Mouse (Mus musculus): ENCODE measurements around the gene Cpe. TPM values are rescaled to one million over a fixed set of nuclear protein-coding genes. Genes with fewer than 3 reads are reported as not detected.
"Not testable (repeated sequence)": the region's sequence is repeated elsewhere in the genome, so short reads cannot be mapped to it uniquely, and the experiment has no call there.

The Cpe gene
- polyA plus RNA-seq, 2 experiments: 132 to 194 TPM

GRCm38 (mm10) chr8:64682501-64682900 is 10.4 kb downstream of the Cpe start:
- Histone ChIP-seq H3K4me3 (replicated peaks; ENCODE audit: low read length) (no peak overlapping the region), H3K36me3 (ENCODE audit: control insufficient read depth, insufficient read depth, low read length) (no peaks in the 10 kb centered on the region), H3K27me3 (ENCODE audit: control insufficient read depth, insufficient read depth, low read length) (no peaks in the 10 kb centered on the region), H3K4me2 (replicated peaks; ENCODE audit: low read depth, low read length, severe bottlenecking) (no peak overlapping the region), H3K4me1 (ENCODE audit: control insufficient read depth, insufficient read depth, low read length) (peaks cover 3% of the 10 kb centered on the region; the same call in 1 of the 2 replicates), H3K9me3 (ENCODE audit: control insufficient read depth, low read length) (no peaks in the 10 kb centered on the region), H3K9ac (ENCODE audit: low read depth, low read length, severe bottlenecking) (no peak overlapping the region), H3K27ac (replicated peaks; ENCODE audit: low read depth, low read length) (peak overlapping the region; percentile 3; the same call in 1 of the 2 replicates)
- no peak for DNase-seq (ENCODE audit: low spot score)
- no peak for TF ChIP-seq POLR2A (IDR thresholded peaks at IDR 0.05; ENCODE audit: borderline replicate concordance, extremely low read depth, insufficient read depth, insufficient read length)
- peak; percentile 37; the same call in 1 of the 2 replicates for ATAC-seq (ENCODE audit: low FRiP score, low read depth)
- 49% methylated on average over 3 of the region's 3 CpGs for WGBS

GRCm38 (mm10) chr8:64676381-64676780 is 16.5 kb downstream of the Cpe start:
- no peaks in the 10 kb centered on the region for H3K36me3 ChIP-seq (ENCODE audit: control insufficient read depth, insufficient read depth, low read length)
- no peak overlapping the region for H3K4me2 ChIP-seq (replicated peaks; ENCODE audit: low read depth, low read length, severe bottlenecking)
- H3K9ac ChIP-seq (ENCODE audit: low read depth, low read length, severe bottlenecking): no peak overlapping the region
- WGBS: 80% methylated on average over 2 of the region's 2 CpGs
- DNase-seq (ENCODE audit: low spot score): no peak
- H3K27ac ChIP-seq (replicated peaks; ENCODE audit: low read depth, low read length): no peak overlapping the region
- no peak for ATAC-seq (ENCODE audit: low FRiP score, low read depth)
- H3K27me3 ChIP-seq (ENCODE audit: control insufficient read depth, insufficient read depth, low read length): no peaks in the 10 kb centered on the region
- H3K9me3 ChIP-seq (ENCODE audit: control insufficient read depth, low read length): no peaks in the 10 kb centered on the region
- TF ChIP-seq POLR2A (IDR thresholded peaks at IDR 0.05; ENCODE audit: borderline replicate concordance, extremely low read depth, insufficient read depth, insufficient read length): no peak
- H3K4me3 ChIP-seq (replicated peaks; ENCODE audit: low read length): no peak overlapping the region
- H3K4me1 ChIP-seq (ENCODE audit: control insufficient read depth, insufficient read depth, low read length): peaks cover 2% of the 10 kb centered on the region; the same call in 1 of the 2 replicates

GRCm38 (mm10) chr8:64674951-64675585 is 17.8 kb downstream of the Cpe start:
- Histone ChIP-seq H3K36me3 (ENCODE audit: control insufficient read depth, insufficient read depth, low read length) (no peaks in the 10 kb centered on the region), H3K27ac (replicated peaks; ENCODE audit: low read depth, low read length) (no peak overlapping the region), H3K27me3 (ENCODE audit: control insufficient read depth, insufficient read depth, low read length) (no peaks in the 10 kb centered on the region), H3K9ac (ENCODE audit: low read depth, low read length, severe bottlenecking) (no peak overlapping the region), H3K4me1 (ENCODE audit: control insufficient read depth, insufficient read depth, low read length) (peaks cover 2% of the 10 kb centered on the region; the same call in 1 of the 2 replicates), H3K4me3 (replicated peaks; ENCODE audit: low read length) (no peak overlapping the region), H3K9me3 (ENCODE audit: control insufficient read depth, low read length) (no peaks in the 10 kb centered on the region), H3K4me2 (replicated peaks; ENCODE audit: low read depth, low read length, severe bottlenecking) (no peak overlapping the region)
- 60% methylated on average over 8 of the region's 8 CpGs for WGBS
- TF ChIP-seq POLR2A (IDR thresholded peaks at IDR 0.05; ENCODE audit: borderline replicate concordance, extremely low read depth, insufficient read depth, insufficient read length): no peak
- ATAC-seq (ENCODE audit: low FRiP score, low read depth) (no peak), DNase-seq (ENCODE audit: low spot score) (no peak)

- TF ChIP-seq POLR2A (IDR thresholded peaks at IDR 0.05; ENCODE audit: borderline replicate concordance, extremely low read depth, insufficient read depth, insufficient read length): no peak
- H3K4me2 ChIP-seq (replicated peaks; ENCODE audit: low read depth, low read length, severe bottlenecking): no peak overlapping the region
- H3K4me1 ChIP-seq (ENCODE audit: control insufficient read depth, insufficient read depth, low read length): peaks cover 2% of the 10 kb centered on the region; the same call in 1 of the 2 replicates
- H3K36me3 ChIP-seq (ENCODE audit: control insufficient read depth, insufficient read depth, low read length): no peaks in the 10 kb centered on the region
- no peaks in the 10 kb centered on the region for H3K9me3 ChIP-seq (ENCODE audit: control insufficient read depth, low read length)
- no peak for DNase-seq (ENCODE audit: low spot score)
- H3K27ac ChIP-seq (replicated peaks; ENCODE audit: low read depth, low read length): no peak overlapping the region
- ATAC-seq (ENCODE audit: low FRiP score, low read depth): no peak
- WGBS: 67% methylated on average over 2 of the region's 2 CpGs
- no peak overlapping the region for H3K4me3 ChIP-seq (replicated peaks; ENCODE audit: low read length)
- no peak overlapping the region for H3K9ac ChIP-seq (ENCODE audit: low read depth, low read length, severe bottlenecking)
- no peaks in the 10 kb centered on the region for H3K27me3 ChIP-seq (ENCODE audit: control insufficient read depth, insufficient read depth, low read length)
Observed at GRCm38 (mm10) chr8:64672920-64673319, 19.9 kb downstream of the Cpe start.

DNA sequence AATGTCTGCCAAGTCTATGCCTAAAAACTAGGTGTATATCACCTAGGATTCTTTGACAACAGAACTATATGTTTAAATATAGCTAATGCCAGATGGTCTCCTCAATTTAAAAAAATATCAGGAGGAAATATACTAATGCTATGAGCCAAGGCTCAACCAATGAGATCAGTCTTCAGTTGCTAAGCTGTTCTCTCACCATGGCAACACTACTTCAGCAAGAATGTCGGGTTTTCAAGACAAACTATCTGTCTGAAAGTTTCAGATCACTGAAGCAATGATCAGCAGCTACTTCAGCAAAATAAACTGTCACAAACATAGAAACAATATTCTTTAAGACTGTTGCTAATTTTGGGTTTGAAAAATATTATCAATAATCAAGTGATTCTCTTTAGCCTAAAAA is 20.9 kb downstream of the Cpe start:
- Histone ChIP-seq H3K4me1 (ENCODE audit: control insufficient read depth, insufficient read depth, low read length) (peaks cover 2% of the 10 kb centered on the region; the same call in 1 of the 2 replicates), H3K27ac (replicated peaks; ENCODE audit: low read depth, low read length) (no peak overlapping the region), H3K27me3 (ENCODE audit: control insufficient read depth, insufficient read depth, low read length) (no peaks in the 10 kb centered on the region), H3K4me3 (replicated peaks; ENCODE audit: low read length) (no peak overlapping the region), H3K4me2 (replicated peaks; ENCODE audit: low read depth, low read length, severe bottlenecking) (no peak overlapping the region), H3K36me3 (ENCODE audit: control insufficient read depth, insufficient read depth, low read length) (no peaks in the 10 kb centered on the region), H3K9me3 (ENCODE audit: control insufficient read depth, low read length) (no peaks in the 10 kb centered on the region), H3K9ac (ENCODE audit: low read depth, low read length, severe bottlenecking) (no peak overlapping the region)
- WGBS: 39% methylated on average over 1 of the region's 1 CpGs
- DNase-seq (ENCODE audit: low spot score) (no peak), ATAC-seq (ENCODE audit: low FRiP score, low read depth) (no peak)
- no peak for TF ChIP-seq POLR2A (IDR thresholded peaks at IDR 0.05; ENCODE audit: borderline replicate concordance, extremely low read depth, insufficient read depth, insufficient read length)

- not testable (repeated sequence) for H3K36me3 ChIP-seq (ENCODE audit: control insufficient read depth, insufficient read depth, low read length); H3K27me3 ChIP-seq (ENCODE audit: control insufficient read depth, insufficient read depth, low read length); H3K9ac ChIP-seq (ENCODE audit: low read depth, low read length, severe bottlenecking); H3K27ac ChIP-seq (replicated peaks; ENCODE audit: low read depth, low read length); ATAC-seq (ENCODE audit: low FRiP score, low read depth); H3K4me3 ChIP-seq (replicated peaks; ENCODE audit: low read length); H3K4me1 ChIP-seq (ENCODE audit: control insufficient read depth, insufficient read depth, low read length); H3K4me2 ChIP-seq (replicated peaks; ENCODE audit: low read depth, low read length, severe bottlenecking); DNase-seq (ENCODE audit: low spot score); H3K9me3 ChIP-seq (ENCODE audit: control insufficient read depth, low read length)
- 54% methylated on average over 13 of the region's 13 CpGs for WGBS
Observed at GRCm38 (mm10) chr8:64666305-64666704, 26.5 kb downstream of the Cpe start.

Measured in limb, embryonic 14.5 days (tissue).